Mouse (Mus musculus) liver, embryonic 16.5 days (tissue): Measurements from ENCODE around the gene Ccdc177. TPM values are rescaled to one million over a fixed set of nuclear protein-coding genes. Genes with fewer than 3 reads are reported as not detected.

Experiments
- ATAC-seq: fragments of 200-750 bp; cut with Nextera tagmentation; 2 replicates; pipeline ENCODE4 v1.8.0; 2017; ENCODE audit warnings: low read depth, mild to moderate bottlenecking, moderate number of reproducible peaks, moderate library complexity
- H3K27ac ChIP-seq: fragments of 300-500 bp; sonication (generic); 2 replicates; pipeline ENCODE4 v1.5.1; 2014; ENCODE audit warnings: mild to moderate bottlenecking, low read length
- H3K27me3 ChIP-seq: fragments of 300-500 bp; sonication (generic); 2 replicates; pipeline ENCODE4 v1.6.1; 2014; ENCODE audit warnings: low read depth, low read length, mixed read lengths; ENCODE audit not compliant: control insufficient read depth, insufficient read depth
- H3K36me3 ChIP-seq: fragments of 300-500 bp; sonication (generic); 2 replicates; pipeline ENCODE4 v1.6.1; 2014; ENCODE audit warnings: mild to moderate bottlenecking; ENCODE audit not compliant: control insufficient read depth, insufficient read depth
- H3K4me1 ChIP-seq: fragments of 300-500 bp; sonication (generic); 2 replicates; pipeline ENCODE4 v1.6.1; 2014; ENCODE audit warnings: low read depth, low read length, mixed read lengths; ENCODE audit not compliant: control insufficient read depth
- H3K4me2 ChIP-seq: fragments of 300-500 bp; sonication (generic); 2 replicates; pipeline ENCODE4 v1.6.1; 2014; ENCODE audit warnings: low read depth, low read length, mixed read lengths
- H3K4me3 ChIP-seq: fragments of 300-500 bp; sonication (generic); 2 replicates; pipeline ENCODE4 v1.5.1; 2014; ENCODE audit warnings: low read depth, mild to moderate bottlenecking, low read length
- H3K9ac ChIP-seq: fragments of 300-500 bp; sonication (generic); 2 replicates; pipeline ENCODE4 v1.6.1; 2014; ENCODE audit warnings: low read depth, low read length
- H3K9me3 ChIP-seq: fragments of 300-500 bp; sonication (generic); replicated peaks from 2 replicates; pipeline ENCODE4 v1.6.1; 2016; ENCODE audit warnings: low read length; ENCODE audit not compliant: control insufficient read depth
- WGBS: fragments of 180-500 bp; shearing (Covaris S2); extraction: QIAGEN DNeasy Blood & Tissue Kit; methylation state at CpG from one replicate; pipeline ENCODE4 v1.1.7; 2014; ENCODE audit not compliant: insufficient replicate concordance; 5-methylcytosine and 5-hydroxymethylcytosine counted together
- polyA plus RNA-seq: library from polyadenylated mRNA; unstranded; fragments of >200 nt; fragmentation: Nextera tagmentation; extraction: Ambion mirVana; gene quantifications from 2 replicates; pipeline ENCODE4 v1.2.1, GENCODE M21; 2015

The Ccdc177 gene
- polyA plus RNA-seq, 1 experiment from 2014 or later: not detected

- Histone ChIP-seq H3K27ac (no peak overlapping the region), H3K4me1 (no peaks in the 10 kb centered on the region), H3K9ac (no peak overlapping the region), H3K36me3 (no peaks in the 10 kb centered on the region), H3K9me3 (no peaks in the 10 kb centered on the region), H3K4me3 (no peak overlapping the region), H3K4me2 (no peak overlapping the region), H3K27me3 (no peaks in the 10 kb centered on the region)
- WGBS: 14% methylated on average over 9 of the region's 9 CpGs
- 0 out of 2 replicates have a peak, but pooled peaks have one; percentile 30 for ATAC-seq
Observed at GRCm38 (mm10) chr12:80730567-80730966, 29.9 kb downstream of the Ccdc177 start.

- Histone ChIP-seq H3K36me3 (no peaks in the 10 kb centered on the region), H3K27me3 (no peaks in the 10 kb centered on the region), H3K9ac (no peak overlapping the region), H3K9me3 (no peaks in the 10 kb centered on the region), H3K4me3 (no peak overlapping the region), H3K27ac (no peak overlapping the region), H3K4me2 (no peak overlapping the region), H3K4me1 (no peaks in the 10 kb centered on the region)
- WGBS: 61% methylated on average over 12 of the region's 12 CpGs
- ATAC-seq: peak; percentile 30
Observed at GRCm38 (mm10) chr12:80729758-80730530, 30.5 kb downstream of the Ccdc177 start.

GRCm38 (mm10) chr12:80728814-80729213 lies 31.7 kb downstream of the Ccdc177 start:
- Histone ChIP-seq H3K4me3 (no peak overlapping the region), H3K9me3 (no peaks in the 10 kb centered on the region), H3K4me2 (no peak overlapping the region), H3K9ac (no peak overlapping the region), H3K36me3 (no peaks in the 10 kb centered on the region), H3K4me1 (no peaks in the 10 kb centered on the region; the same call in 1 of the 2 replicates), H3K27me3 (no peaks in the 10 kb centered on the region), H3K27ac (no peak overlapping the region)
- ATAC-seq: no peak
- 40% methylated on average over 2 of the region's 2 CpGs for WGBS

GRCm38 (mm10) chr12:80728207-80728606 lies 32.3 kb downstream of the Ccdc177 start:
- Histone ChIP-seq H3K36me3 (no peaks in the 10 kb centered on the region), H3K27me3 (no peaks in the 10 kb centered on the region), H3K4me1 (peaks cover 2% of the 10 kb centered on the region; the same call in 1 of the 2 replicates), H3K9me3 (no peaks in the 10 kb centered on the region), H3K27ac (no peak overlapping the region), H3K4me2 (no peak overlapping the region), H3K9ac (no peak overlapping the region), H3K4me3 (no peak overlapping the region)
- WGBS: 12% methylated on average over 1 of the region's 1 CpGs
- no peak for ATAC-seq

GRCm38 (mm10) chr12:80724853-80725559 lies 35.5 kb downstream of the Ccdc177 start:
- H3K27ac ChIP-seq: no peak overlapping the region
- no peaks in the 10 kb centered on the region for H3K9me3 ChIP-seq
- H3K9ac ChIP-seq: no peak overlapping the region
- no peaks in the 10 kb centered on the region for H3K36me3 ChIP-seq
- 20% methylated on average over 10 of the region's 10 CpGs for WGBS
- peaks cover 2% of the 10 kb centered on the region; the same call in 1 of the 2 replicates for H3K4me1 ChIP-seq
- H3K4me3 ChIP-seq: no peak overlapping the region
- 0 out of 2 replicates have a peak overlapping the region, but pooled peaks have one; percentile 18 for H3K4me2 ChIP-seq
- peak; percentile 48; the same call in 1 of the 2 replicates for ATAC-seq
- no peaks in the 10 kb centered on the region for H3K27me3 ChIP-seq

- H3K27me3 ChIP-seq: no peaks in the 10 kb centered on the region
- no peak for ATAC-seq
- H3K4me1 ChIP-seq: peaks cover 2% of the 10 kb centered on the region; the same call in 1 of the 2 replicates
- H3K4me2 ChIP-seq: no peak overlapping the region
- H3K36me3 ChIP-seq: no peaks in the 10 kb centered on the region
- H3K9me3 ChIP-seq: no peaks in the 10 kb centered on the region
- H3K27ac ChIP-seq: no peak overlapping the region
- H3K4me3 ChIP-seq: no peak overlapping the region
- WGBS: 81% methylated on average over 15 of the region's 15 CpGs
- H3K9ac ChIP-seq: no peak overlapping the region
Observed at GRCm38 (mm10) chr12:80721458-80721857, 39.0 kb downstream of the Ccdc177 start.

- Histone ChIP-seq H3K4me2 (no peak overlapping the region), H3K9me3 (no peaks in the 10 kb centered on the region), H3K27me3 (no peaks in the 10 kb centered on the region), H3K9ac (no peak overlapping the region), H3K4me1 (peaks cover 2% of the 10 kb centered on the region; the same call in 1 of the 2 replicates), H3K4me3 (no peak overlapping the region), H3K36me3 (no peaks in the 10 kb centered on the region), H3K27ac (no peak overlapping the region)
- 67% methylated on average over 12 of the region's 12 CpGs for WGBS
- no peak for ATAC-seq
Observed at GRCm38 (mm10) chr12:80720507-80720906, 40.0 kb downstream of the Ccdc177 start.

GRCm38 (mm10) chr12:80719141-80719540 lies 41.3 kb downstream of the Ccdc177 start:
- no peak overlapping the region for H3K27ac ChIP-seq
- H3K9me3 ChIP-seq: no peaks in the 10 kb centered on the region
- H3K4me3 ChIP-seq: no peak overlapping the region
- no peak overlapping the region for H3K9ac ChIP-seq
- 12% methylated on average over 2 of the region's 2 CpGs for WGBS
- H3K4me2 ChIP-seq: no peak overlapping the region
- no peaks in the 10 kb centered on the region for H3K36me3 ChIP-seq
- H3K27me3 ChIP-seq: no peaks in the 10 kb centered on the region
- ATAC-seq: no peak
- H3K4me1 ChIP-seq: peaks cover 2% of the 10 kb centered on the region; the same call in 1 of the 2 replicates

- no peak overlapping the region for H3K4me2 ChIP-seq
- 49% methylated on average over 6 of the region's 6 CpGs for WGBS
- H3K4me1 ChIP-seq: no peaks in the 10 kb centered on the region
- H3K27ac ChIP-seq: no peak overlapping the region
- no peaks in the 10 kb centered on the region for H3K9me3 ChIP-seq
- ATAC-seq: no peak
- no peak overlapping the region for H3K9ac ChIP-seq
- no peak overlapping the region for H3K4me3 ChIP-seq
- H3K36me3 ChIP-seq: no peaks in the 10 kb centered on the region
- H3K27me3 ChIP-seq: no peaks in the 10 kb centered on the region
Observed at GRCm38 (mm10) chr12:80715915-80716314, 44.6 kb downstream of the Ccdc177 start.
